Mouse (Mus musculus) midbrain, postnatal 0 days (tissue): Measurements from ENCODE around the gene Gpn2. TPM values are rescaled to one million over a fixed set of nuclear protein-coding genes. Genes with fewer than 3 reads are reported as not detected.
A peak's percentile ranks its signal among the peaks of the same experiment; 100 is the strongest.

Experiments used
- ATAC-seq: fragments of 200-750 bp; cut with Nextera tagmentation; 2 replicates; pipeline ENCODE4 v1.8.0; 2017; ENCODE audit warnings: moderate number of reproducible peaks, mild to moderate bottlenecking, moderate TSS enrichment, moderate library complexity; ENCODE audit not compliant: low FRiP score
- DNase-seq: peaks from one replicate; pipeline ENCODE4 v3.0.0-alpha.2; 2015; ENCODE audit warnings: low spot score
- H3K27ac ChIP-seq: fragments of 300-500 bp; sonication (generic); 2 replicates; pipeline ENCODE4 v1.5.1; 2014; ENCODE audit warnings: low read depth, mild to moderate bottlenecking, low read length, mixed read lengths
- H3K27me3 ChIP-seq: fragments of 300-500 bp; sonication (generic); 2 replicates; pipeline ENCODE4 v1.6.1; 2014; ENCODE audit warnings: low read length, control low read depth, mixed read lengths; ENCODE audit not compliant: insufficient read depth
- H3K36me3 ChIP-seq: fragments of 300-500 bp; sonication (generic); 2 replicates; pipeline ENCODE4 v1.6.1; 2014; ENCODE audit warnings: low read length, control low read depth, mixed read lengths; ENCODE audit not compliant: insufficient read depth
- H3K4me1 ChIP-seq: fragments of 300-500 bp; sonication (generic); 2 replicates; pipeline ENCODE4 v1.6.1; 2014; ENCODE audit warnings: mild to moderate bottlenecking, control low read depth, antibody characterized with exemption, low read length, mixed read lengths; ENCODE audit not compliant: insufficient read depth
- H3K4me2 ChIP-seq: fragments of 300-500 bp; sonication (generic); 2 replicates; pipeline ENCODE4 v1.6.1; 2014; ENCODE audit warnings: low read depth, mild to moderate bottlenecking, low read length, mixed read lengths; ENCODE audit not compliant: poor library complexity, severe bottlenecking
- H3K4me3 ChIP-seq: fragments of 300-500 bp; sonication (generic); 2 replicates; pipeline ENCODE4 v1.5.1; 2014; ENCODE audit warnings: low read depth, mild to moderate bottlenecking, low read length, moderate library complexity
- H3K9ac ChIP-seq: fragments of 300-500 bp; sonication (generic); replicated peaks from 2 replicates; pipeline ENCODE4 v1.6.1; 2014; ENCODE audit warnings: mild to moderate bottlenecking, low read length, moderate library complexity, mixed read lengths; ENCODE audit not compliant: poor library complexity, severe bottlenecking
- H3K9me3 ChIP-seq: fragments of 300-500 bp; sonication (generic); 2 replicates; pipeline ENCODE4 v1.6.1; 2016; ENCODE audit warnings: low read length, control low read depth
- CTCF ChIP-seq: IDR thresholded peaks from 2 replicates; pipeline ENCODE4 v1.5.1; 2016; ENCODE audit warnings: antibody characterized with exemption, mild to moderate bottlenecking
- WGBS: fragments of 180-500 bp; shearing (Covaris S2); extraction: QIAGEN DNeasy Blood & Tissue Kit; methylation state at CpG from one replicate; pipeline ENCODE4 v1.1.7; 2014; 5-methylcytosine and 5-hydroxymethylcytosine counted together
- polyA plus RNA-seq: library from polyadenylated mRNA; unstranded; fragments of >200 nt; fragmentation: Nextera tagmentation; extraction: Ambion mirVana; gene quantifications from 2 replicates; pipeline ENCODE4 v1.2.1, GENCODE M21; 2015
- total RNA-seq: library from RNA; depleted of rRNA; stranded (reverse); fragments of >200 nt; gene quantifications from 2 replicates; pipeline ENCODE4 v1.2.3, GENCODE M21; 2014

Gpn2 gene
- total and polyA plus RNA-seq, 2 experiments from 2014 or later: 16.2 to 22.7 TPM

DNA sequence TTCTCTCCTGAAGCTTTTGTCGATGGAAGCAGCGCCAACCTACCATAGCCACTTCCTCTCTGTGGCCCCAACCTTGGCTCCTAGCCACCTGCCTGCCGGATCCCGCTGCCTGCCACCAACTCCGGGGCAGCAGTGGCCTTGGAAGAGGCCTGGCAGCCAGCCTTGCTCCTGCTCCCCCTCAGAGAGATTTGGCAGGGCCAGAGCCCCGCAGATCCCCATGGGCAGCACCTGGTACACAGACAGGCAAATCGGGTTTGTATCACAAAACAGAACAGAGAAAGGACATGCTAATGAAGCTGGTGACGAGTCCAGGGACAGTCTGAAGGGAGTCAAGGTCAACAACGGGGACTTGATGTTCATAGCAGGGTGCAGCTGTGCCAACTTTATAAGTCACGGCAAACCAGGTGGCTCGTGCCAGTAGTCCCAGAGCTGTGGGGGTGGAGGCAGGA, 21.0 kb upstream of the Gpn2 start:
- ATAC-seq: no peak
- no peak for TF ChIP-seq CTCF
- WGBS: 65% methylated on average over 11 of the region's 11 CpGs

DNA sequence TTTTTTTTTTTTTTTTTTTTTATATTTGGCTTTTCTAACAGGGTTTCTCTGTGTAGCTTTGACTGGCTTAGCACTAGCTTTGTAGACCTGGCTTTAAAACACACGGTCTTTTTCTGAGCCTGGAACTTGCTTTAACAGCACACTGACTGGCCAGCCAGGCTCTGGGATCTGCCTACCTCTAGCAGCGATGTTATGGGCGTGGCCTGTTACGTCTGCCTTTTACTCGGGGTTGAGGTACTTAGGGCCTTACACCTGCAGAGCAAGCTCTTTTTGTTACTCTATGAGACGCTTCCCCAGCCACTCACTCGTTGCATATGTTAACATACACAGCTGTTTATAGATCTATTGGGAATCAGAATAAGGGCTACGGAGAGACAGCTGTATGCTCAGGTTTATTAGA, 16.9 kb upstream of the Gpn2 start:
- Histone ChIP-seq H3K4me1 (no peaks in the 10 kb centered on the region), H3K36me3 (no peaks in the 10 kb centered on the region), H3K9me3 (no peaks in the 10 kb centered on the region), H3K27me3 (no peaks in the 10 kb centered on the region), H3K9ac (no peak overlapping the region), H3K27ac (no peak overlapping the region), H3K4me3 (no peak overlapping the region), H3K4me2 (no peak overlapping the region)
- TF ChIP-seq CTCF: no peak
- DNase-seq (no peak), ATAC-seq (no peak)
- 30% methylated on average over 8 of the region's 8 CpGs for WGBS

More for the DNA sequence above, 21.0 kb upstream of the Gpn2 start:
- Histone ChIP-seq H3K9ac (no peak overlapping the region), H3K27me3 (no peaks in the 10 kb centered on the region), H3K4me3 (no peak overlapping the region), H3K9me3 (no peaks in the 10 kb centered on the region), H3K36me3 (no peaks in the 10 kb centered on the region), H3K4me1 (no peaks in the 10 kb centered on the region), H3K27ac (no peak overlapping the region), H3K4me2 (no peak overlapping the region)
- DNase-seq: peak; percentile 60

DNA sequence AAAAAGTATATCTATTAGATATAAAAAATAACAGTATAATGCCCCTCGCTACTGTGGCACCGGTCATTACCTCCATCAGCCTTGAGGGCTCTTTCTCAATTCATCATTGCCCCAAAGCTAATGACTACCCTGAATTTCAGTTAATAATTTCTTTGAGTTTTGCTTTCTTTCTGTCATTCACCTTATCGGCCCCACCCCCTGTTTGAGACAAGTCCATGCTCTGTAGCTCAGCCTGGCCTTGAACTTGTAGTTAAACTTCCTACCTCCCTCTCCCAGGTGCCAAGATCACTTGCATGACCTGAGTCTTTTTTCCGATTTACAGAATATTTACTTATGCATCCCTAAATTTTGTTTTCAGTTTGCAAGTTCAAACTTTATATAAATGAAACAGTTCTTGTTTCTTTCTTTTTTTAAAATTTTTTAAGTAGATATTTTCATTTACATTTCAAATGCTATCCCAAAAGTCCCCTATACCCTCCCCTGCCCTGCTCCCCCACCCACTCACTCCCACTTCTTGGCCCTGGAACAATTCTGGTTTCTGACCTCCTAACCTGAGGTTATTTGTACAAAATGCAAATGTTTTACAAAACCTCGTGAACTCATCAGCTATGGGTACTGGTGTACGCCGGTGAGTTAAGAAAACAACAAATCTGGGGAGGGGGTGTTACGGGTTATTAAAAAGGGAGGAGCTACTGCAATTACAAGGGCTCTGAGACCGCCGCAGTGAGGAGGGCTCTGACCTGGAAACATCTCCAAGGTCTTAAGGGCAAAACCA, 14.7 kb upstream of the Gpn2 start:
- no peaks in the 10 kb centered on the region for H3K27me3 ChIP-seq
- H3K4me3 ChIP-seq: no peak overlapping the region
- TF ChIP-seq CTCF: no peak
- H3K9me3 ChIP-seq: no peaks in the 10 kb centered on the region
- H3K4me2 ChIP-seq: no peak overlapping the region
- no peak for DNase-seq
- no peaks in the 10 kb centered on the region for H3K4me1 ChIP-seq
- no peak for ATAC-seq
- no peaks in the 10 kb centered on the region for H3K36me3 ChIP-seq
- WGBS: 82% methylated on average over 10 of the region's 10 CpGs
- no peak overlapping the region for H3K9ac ChIP-seq
- H3K27ac ChIP-seq: no peak overlapping the region

DNA sequence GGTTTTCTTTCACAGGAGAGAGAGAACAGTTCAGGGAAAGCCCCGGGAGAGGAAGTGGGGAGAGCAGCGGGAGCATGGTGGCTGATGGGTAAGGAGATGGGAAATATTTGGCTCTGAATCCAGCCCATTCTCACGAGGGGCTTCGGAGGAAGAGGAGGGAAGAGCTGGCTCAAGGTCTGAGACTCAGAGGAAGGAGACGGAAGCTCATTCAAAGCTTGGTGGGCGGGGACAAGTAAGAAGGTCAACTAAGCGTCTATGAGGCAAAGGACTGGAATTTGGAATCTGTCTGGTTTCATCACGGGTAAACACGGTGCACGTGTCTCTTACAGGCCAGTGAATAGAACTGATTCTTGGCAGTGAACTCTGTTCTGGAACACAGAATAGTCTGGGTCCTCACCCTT, 14.1 kb upstream of the Gpn2 start:
- WGBS: 62% methylated on average over 10 of the region's 10 CpGs
- Histone ChIP-seq H3K4me1 (no peaks in the 10 kb centered on the region), H3K9ac (no peak overlapping the region), H3K27me3 (no peaks in the 10 kb centered on the region), H3K9me3 (no peaks in the 10 kb centered on the region), H3K4me2 (no peak overlapping the region), H3K4me3 (no peak overlapping the region), H3K36me3 (no peaks in the 10 kb centered on the region), H3K27ac (no peak overlapping the region)
- no peak for TF ChIP-seq CTCF
- no peak for DNase-seq
- ATAC-seq: no peak

DNA sequence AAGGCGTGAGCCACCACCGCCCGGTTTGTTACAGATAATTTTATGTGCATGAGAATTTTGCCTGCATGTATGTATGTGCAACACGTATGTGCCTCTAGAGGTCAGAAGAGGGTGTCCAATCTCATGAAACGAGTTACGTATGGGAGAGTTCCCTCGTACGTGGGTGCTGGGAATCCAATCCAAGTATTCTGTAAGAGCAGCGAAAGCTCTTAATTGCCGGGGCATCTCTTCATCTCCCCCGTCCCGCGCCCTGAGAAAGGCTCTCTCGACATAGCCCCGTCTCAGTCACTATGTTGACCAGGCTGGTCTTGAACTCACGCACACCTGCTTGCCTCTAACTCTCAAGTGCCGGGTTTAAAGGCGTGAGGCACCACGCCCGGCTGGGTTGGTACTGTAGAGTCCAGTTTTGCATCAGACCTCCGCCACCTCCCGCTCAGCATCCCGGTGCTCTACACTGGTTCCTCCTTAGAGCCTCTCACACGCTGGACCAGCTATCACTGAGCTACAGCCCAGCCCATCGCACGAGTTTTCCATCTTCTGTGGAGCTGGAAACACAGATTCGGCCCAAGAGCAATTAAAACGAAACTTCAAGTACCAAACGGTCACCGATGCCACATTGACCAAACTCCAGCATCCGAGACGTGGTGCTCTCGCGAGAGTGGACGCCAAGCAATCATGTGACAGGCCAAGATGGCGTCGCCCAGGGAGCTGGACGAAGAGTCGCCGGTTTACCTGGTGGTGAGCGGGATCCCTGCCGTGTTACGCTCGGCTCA, 9.9 kb upstream of the Gpn2 start, which contains the start of gene Gpatch3:
Gene Gpatch3, plus strand, starts transcription at position 676 of the 773 bp plus-strand sequence.
- H3K36me3 ChIP-seq: peaks cover 12% of the 10 kb centered on the region
- peak within 1 kb of the TSS; percentile 93 for H3K4me2 ChIP-seq
- H3K4me1 ChIP-seq: no peaks in the 10 kb centered on the region
- H3K9ac ChIP-seq: peak within 1 kb of the TSS; percentile 77
- H3K4me3 ChIP-seq: peak within 1 kb of the TSS; percentile 96
- DNase-seq: peak; percentile 97
- H3K9me3 ChIP-seq: no peaks in the 10 kb centered on the region
- WGBS: 5% methylated on average over 44 of the region's 44 CpGs
- peak within 1 kb of the TSS; percentile 79 for H3K27ac ChIP-seq
- peak; percentile 45 for TF ChIP-seq CTCF
- peak; percentile 89 for ATAC-seq
- no peaks in the 10 kb centered on the region for H3K27me3 ChIP-seq

DNA sequence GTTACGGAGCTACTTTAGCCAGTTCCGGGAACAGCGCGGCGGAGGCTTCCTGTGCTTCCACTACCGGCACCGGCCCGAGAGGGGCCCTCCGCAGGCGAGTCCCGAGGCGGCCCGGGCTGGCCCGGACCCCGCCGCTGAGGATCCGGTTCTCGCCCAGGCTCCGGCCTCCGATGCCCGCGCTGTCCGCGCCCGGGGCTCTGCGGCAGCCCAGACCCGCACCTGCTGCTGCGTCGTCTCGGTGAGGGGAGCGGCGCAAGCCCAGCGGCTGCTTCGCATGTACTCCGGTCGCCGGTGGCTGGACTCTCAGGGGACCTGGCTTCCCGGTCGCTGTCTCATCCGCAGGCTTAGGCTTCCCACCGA, 9.3 kb upstream of the Gpn2 start:
- Histone ChIP-seq H3K9me3 (no peaks in the 10 kb centered on the region), H3K36me3 (peaks cover 18% of the 10 kb centered on the region), H3K4me3 (peak overlapping the region; percentile 96), H3K27ac (peak overlapping the region; percentile 44), H3K4me2 (peak overlapping the region; percentile 93), H3K4me1 (no peaks in the 10 kb centered on the region), H3K9ac (peak overlapping the region; percentile 77), H3K27me3 (no peaks in the 10 kb centered on the region)
- no peak for TF ChIP-seq CTCF
- ATAC-seq: peak; percentile 3; the same call in 1 of the 2 replicates
- DNase-seq: no peak
- WGBS: 2% methylated on average over 36 of the region's 41 CpGs
